Mouse (Mus musculus): ENCODE results near the gene Fads1. TPM values are rescaled to one million over a fixed set of nuclear protein-coding genes. Genes with fewer than 3 reads are reported as not detected.

Gene Fads1
- polyA plus RNA-seq, 1 experiment from 2014 or later = 111 TPM

GRCm38 (mm10) chr19:10182142-10182541 lies 546 bp upstream of the Fads1 start:
- 30% methylated on average over 7 of the region's 7 CpGs for WGBS
- peaks cover 7% of the 10 kb centered on the region for H3K4me1 ChIP-seq
- no peak for ATAC-seq (ENCODE audit: insufficient read depth, low FRiP score, low read depth)
- peak overlapping the region; percentile 91 for H3K4me3 ChIP-seq (replicated peaks)
- no peaks in the 10 kb centered on the region for H3K9me3 ChIP-seq
- H3K9ac ChIP-seq = no peak overlapping the region
- H3K36me3 ChIP-seq = peaks cover 15% of the 10 kb centered on the region
- H3K27ac ChIP-seq = peak overlapping the region; percentile 63; the same call in 1 of the 2 replicates
- H3K4me2 ChIP-seq = peak overlapping the region; percentile 72
- no peaks in the 10 kb centered on the region for H3K27me3 ChIP-seq (replicated peaks)

GRCm38 (mm10) chr19:10183299-10183983 lies 753 bp downstream of the Fads1 start:
- Histone ChIP-seq H3K27ac (peak overlapping the region; percentile 95), H3K36me3 (peaks cover 23% of the 10 kb centered on the region), H3K4me3 (replicated peaks) (peak overlapping the region; percentile 91), H3K4me2 (peak overlapping the region; percentile 72), H3K4me1 (peaks cover 7% of the 10 kb centered on the region), H3K9me3 (no peaks in the 10 kb centered on the region), H3K27me3 (replicated peaks) (no peaks in the 10 kb centered on the region), H3K9ac (peak overlapping the region; percentile 78)
- peak; percentile 66 for ATAC-seq (ENCODE audit: insufficient read depth, low FRiP score, low read depth)
- WGBS = under 1% methylated on average over 35 of the region's 35 CpGs

- Histone ChIP-seq H3K4me2 (peak overlapping the region; percentile 72), H3K4me3 (replicated peaks) (peak overlapping the region; percentile 91), H3K27ac (peak overlapping the region; percentile 95), H3K27me3 (replicated peaks) (no peaks in the 10 kb centered on the region), H3K9ac (peak overlapping the region; percentile 78; the same call in 1 of the 2 replicates), H3K9me3 (no peaks in the 10 kb centered on the region), H3K36me3 (peaks cover 30% of the 10 kb centered on the region), H3K4me1 (peaks cover 7% of the 10 kb centered on the region)
- whole genome bisulfite sequencing = 9% methylated on average over 12 of the region's 12 CpGs
- peak; percentile 32; the same call in 1 of the 2 replicates for ATAC-seq (ENCODE audit: insufficient read depth, low FRiP score, low read depth)
Measured at GRCm38 (mm10) chr19:10184096-10184495, 1.4 kb downstream of the Fads1 start.

GRCm38 (mm10) chr19:10185876-10186275 lies 3.2 kb downstream of the Fads1 start:
- WGBS = 84% methylated on average over 3 of the region's 3 CpGs
- no peak for ATAC-seq (ENCODE audit: insufficient read depth, low FRiP score, low read depth)
- no peaks in the 10 kb centered on the region for H3K9me3 ChIP-seq
- H3K4me3 ChIP-seq (replicated peaks) = no peak overlapping the region
- no peak overlapping the region for H3K27ac ChIP-seq
- no peak overlapping the region for H3K4me2 ChIP-seq
- peaks cover 7% of the 10 kb centered on the region for H3K4me1 ChIP-seq
- no peak overlapping the region for H3K9ac ChIP-seq
- H3K27me3 ChIP-seq (replicated peaks) = no peaks in the 10 kb centered on the region
- peaks cover 38% of the 10 kb centered on the region for H3K36me3 ChIP-seq

- no peak overlapping the region for H3K27ac ChIP-seq
- H3K9me3 ChIP-seq = no peaks in the 10 kb centered on the region
- H3K4me2 ChIP-seq = no peak overlapping the region
- H3K9ac ChIP-seq = no peak overlapping the region
- H3K4me3 ChIP-seq (replicated peaks) = no peak overlapping the region
- no peaks in the 10 kb centered on the region for H3K27me3 ChIP-seq (replicated peaks)
- peaks cover 38% of the 10 kb centered on the region for H3K36me3 ChIP-seq
- peaks cover 9% of the 10 kb centered on the region for H3K4me1 ChIP-seq
- no peak for ATAC-seq (ENCODE audit: insufficient read depth, low FRiP score, low read depth)
- 92% methylated on average over 8 of the region's 8 CpGs for WGBS
Measured at GRCm38 (mm10) chr19:10186569-10186968, 3.9 kb downstream of the Fads1 start.

- Histone ChIP-seq H3K9ac (no peak overlapping the region), H3K36me3 (peaks cover 51% of the 10 kb centered on the region), H3K27ac (0 out of 2 replicates have a peak overlapping the region, but pooled peaks have one; percentile 22), H3K9me3 (no peaks in the 10 kb centered on the region), H3K4me2 (no peak overlapping the region), H3K4me1 (peaks cover 9% of the 10 kb centered on the region), H3K27me3 (replicated peaks) (no peaks in the 10 kb centered on the region), H3K4me3 (replicated peaks) (no peak overlapping the region)
- 81% methylated on average over 10 of the region's 10 CpGs for WGBS
- no peak for ATAC-seq (ENCODE audit: insufficient read depth, low FRiP score, low read depth)
Measured at GRCm38 (mm10) chr19:10188281-10188811, 5.7 kb downstream of the Fads1 start.

- Histone ChIP-seq H3K9me3 (no peaks in the 10 kb centered on the region), H3K36me3 (peaks cover 57% of the 10 kb centered on the region), H3K9ac (no peak overlapping the region), H3K4me2 (no peak overlapping the region), H3K27ac (no peak overlapping the region), H3K4me3 (replicated peaks) (no peak overlapping the region), H3K27me3 (replicated peaks) (no peaks in the 10 kb centered on the region), H3K4me1 (peaks cover 9% of the 10 kb centered on the region)
- 95% methylated on average over 6 of the region's 6 CpGs for WGBS
- no peak for ATAC-seq (ENCODE audit: insufficient read depth, low FRiP score, low read depth)
Measured at GRCm38 (mm10) chr19:10189022-10189421, 6.3 kb downstream of the Fads1 start.

- ATAC-seq (ENCODE audit: insufficient read depth, low FRiP score, low read depth) = 0 out of 2 replicates have a peak, but pooled peaks have one; percentile 9
- WGBS = 84% methylated on average over 8 of the region's 8 CpGs
- H3K27me3 ChIP-seq (replicated peaks) = no peaks in the 10 kb centered on the region
- H3K27ac ChIP-seq = no peak overlapping the region
- no peaks in the 10 kb centered on the region for H3K9me3 ChIP-seq
- no peak overlapping the region for H3K9ac ChIP-seq
- H3K36me3 ChIP-seq = peaks cover 66% of the 10 kb centered on the region
- no peak overlapping the region for H3K4me3 ChIP-seq (replicated peaks)
- H3K4me1 ChIP-seq = peaks cover 5% of the 10 kb centered on the region; the same call in 1 of the 2 replicates
- no peak overlapping the region for H3K4me2 ChIP-seq
Measured at GRCm38 (mm10) chr19:10189940-10190339, 7.3 kb downstream of the Fads1 start.

- Histone ChIP-seq H3K4me1 (peaks cover 2% of the 10 kb centered on the region; the same call in 1 of the 2 replicates), H3K36me3 (peaks cover 66% of the 10 kb centered on the region), H3K27ac (peak overlapping the region; percentile 9; the same call in 1 of the 2 replicates), H3K9me3 (no peaks in the 10 kb centered on the region), H3K27me3 (replicated peaks) (no peaks in the 10 kb centered on the region), H3K9ac (no peak overlapping the region), H3K4me2 (no peak overlapping the region), H3K4me3 (replicated peaks) (no peak overlapping the region)
- ATAC-seq (ENCODE audit: insufficient read depth, low FRiP score, low read depth) = no peak
- WGBS = 39% methylated on average over 2 of the region's 2 CpGs
Measured at GRCm38 (mm10) chr19:10190796-10191195, 8.1 kb downstream of the Fads1 start.

GRCm38 (mm10) chr19:10191326-10191725 lies 8.6 kb downstream of the Fads1 start:
- Histone ChIP-seq H3K9ac (no peak overlapping the region), H3K4me1 (peaks cover 2% of the 10 kb centered on the region; the same call in 1 of the 2 replicates), H3K27ac (peak overlapping the region; percentile 9; the same call in 1 of the 2 replicates), H3K27me3 (replicated peaks) (no peaks in the 10 kb centered on the region), H3K36me3 (peaks cover 64% of the 10 kb centered on the region), H3K4me2 (no peak overlapping the region), H3K9me3 (no peaks in the 10 kb centered on the region), H3K4me3 (replicated peaks) (no peak overlapping the region)
- ATAC-seq (ENCODE audit: insufficient read depth, low FRiP score, low read depth) = no peak
- 63% methylated on average over 7 of the region's 7 CpGs for WGBS

GRCm38 (mm10) chr19:10194337-10194736 lies 11.6 kb downstream of the Fads1 start:
- ATAC-seq (ENCODE audit: insufficient read depth, low FRiP score, low read depth) = no peak
- peaks cover 45% of the 10 kb centered on the region for H3K36me3 ChIP-seq

GRCm38 (mm10) chr19:10195252-10195651 lies 12.6 kb downstream of the Fads1 start:
- WGBS = 68% methylated on average over 5 of the region's 5 CpGs
- Histone ChIP-seq H3K4me1 (peaks cover 2% of the 10 kb centered on the region; the same call in 1 of the 2 replicates), H3K27ac (no peak overlapping the region), H3K36me3 (peaks cover 46% of the 10 kb centered on the region), H3K9me3 (no peaks in the 10 kb centered on the region), H3K27me3 (replicated peaks) (no peaks in the 10 kb centered on the region), H3K4me3 (replicated peaks) (no peak overlapping the region), H3K4me2 (no peak overlapping the region), H3K9ac (no peak overlapping the region)
- ATAC-seq (ENCODE audit: insufficient read depth, low FRiP score, low read depth) = no peak

More at GRCm38 (mm10) chr19:10194337-10194736, 11.6 kb downstream of the Fads1 start:
- H3K4me3 ChIP-seq (replicated peaks) = no peak overlapping the region
- H3K27me3 ChIP-seq (replicated peaks) = no peaks in the 10 kb centered on the region
- no peak overlapping the region for H3K9ac ChIP-seq
- WGBS = 82% methylated on average over 11 of the region's 11 CpGs
- no peak overlapping the region for H3K4me2 ChIP-seq
- no peak overlapping the region for H3K27ac ChIP-seq
- peaks cover 2% of the 10 kb centered on the region; the same call in 1 of the 2 replicates for H3K4me1 ChIP-seq
- H3K9me3 ChIP-seq = no peaks in the 10 kb centered on the region
